Mouse (Mus musculus): ENCODE results near the gene Olfr913. TPM values are rescaled to one million over a fixed set of nuclear protein-coding genes. Genes with fewer than 3 reads are reported as not detected.

Gene Olfr913
- not detected for polyA plus RNA-seq (2014; fragmentation: Illumina TruSeq; extraction: RNeasy Lipid Tissue Mini Kit (QIAGEN cat#74804))

DNA sequence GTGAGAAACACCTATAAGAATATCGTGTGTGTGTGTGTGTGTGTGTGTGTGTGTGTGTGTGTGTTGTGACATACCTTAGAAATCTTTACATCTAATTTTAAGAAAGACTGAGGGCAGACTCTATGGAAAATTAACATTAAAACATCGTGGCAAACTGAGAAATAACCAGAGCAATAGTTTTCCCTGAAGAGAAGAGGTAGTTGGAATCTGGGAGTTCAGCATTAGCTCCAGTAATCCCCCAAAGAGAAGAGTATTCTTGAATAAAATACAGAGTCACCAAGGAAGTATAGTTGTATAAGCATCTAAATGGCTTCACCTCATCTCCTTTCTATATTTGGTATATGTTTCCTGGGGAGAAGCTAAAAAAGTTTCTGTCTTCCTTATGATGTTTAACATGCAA is at the start of gene Olfr913:
Olfr913 (plus strand) TSS at position 301 of the 400 bp plus-strand sequence.

DNA sequence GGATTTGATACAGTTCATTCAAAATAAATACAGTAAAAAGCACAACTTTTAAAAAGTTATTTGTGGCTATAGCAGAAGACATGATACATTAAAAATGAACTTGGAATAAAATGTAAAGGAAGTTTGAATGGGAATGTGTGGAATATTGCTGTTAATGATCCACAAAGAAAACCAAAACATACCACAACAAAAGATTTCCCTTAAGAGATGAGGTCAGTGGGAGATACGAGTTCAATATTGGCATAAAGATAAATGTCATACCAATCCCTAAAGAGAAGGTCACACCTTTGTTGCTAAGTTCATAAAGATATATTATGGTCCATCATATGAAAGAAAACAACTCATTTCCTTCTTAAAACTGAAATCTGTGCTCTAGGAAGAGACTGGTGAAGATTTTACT is 12.7 kb upstream of the Olfr913 start, which contains the start of gene Olfr912:
Olfr912 (plus strand) TSS at position 301 of the 400 bp plus-strand sequence.

DNA sequence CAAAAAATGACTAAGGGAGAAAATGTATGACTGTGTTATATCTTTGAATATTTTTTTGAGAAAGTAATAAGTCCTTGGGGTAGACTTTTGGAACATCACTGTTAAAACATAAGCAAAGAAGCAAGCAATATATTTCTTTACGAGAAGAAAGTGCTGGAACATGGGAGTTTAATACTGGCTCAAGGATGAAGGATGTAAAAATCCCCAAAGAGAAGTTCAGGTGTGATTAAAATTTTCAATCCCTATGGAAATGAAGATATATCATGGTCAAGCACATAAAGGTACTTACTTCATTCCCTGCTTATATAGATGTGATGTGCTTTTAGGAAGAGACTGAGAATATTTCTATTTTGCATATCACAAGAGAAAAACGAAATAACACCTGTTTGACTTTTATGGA is 12.2 kb downstream of the Olfr913 start, which contains the start of gene Olfr914:
Olfr914 (plus strand) TSS at position 301 of the 400 bp plus-strand sequence.

Other genes starting within 250 kb of the Olfr913 start
- gene Olfr898, start 244.3 kb upstream of the Olfr913 start, polyA plus RNA-seq (2014; fragmentation: Illumina TruSeq; extraction: RNeasy Lipid Tissue Mini Kit (QIAGEN cat#74804)): not detected
- not detected for gene Olfr250, start 225.9 kb upstream of the Olfr913 start, polyA plus RNA-seq (2014; fragmentation: Illumina TruSeq; extraction: RNeasy Lipid Tissue Mini Kit (QIAGEN cat#74804))
- not detected for gene Olfr251, start 215.7 kb upstream of the Olfr913 start, polyA plus RNA-seq (2014; fragmentation: Illumina TruSeq; extraction: RNeasy Lipid Tissue Mini Kit (QIAGEN cat#74804))
- gene Olfr147, start 191.1 kb upstream of the Olfr913 start, polyA plus RNA-seq (2014; fragmentation: Illumina TruSeq; extraction: RNeasy Lipid Tissue Mini Kit (QIAGEN cat#74804)): not detected
- gene Olfr901, start 163.3 kb upstream of the Olfr913 start, polyA plus RNA-seq (2014; fragmentation: Illumina TruSeq; extraction: RNeasy Lipid Tissue Mini Kit (QIAGEN cat#74804)): not detected
- not detected for gene Olfr902, start 145.1 kb upstream of the Olfr913 start, polyA plus RNA-seq (2014; fragmentation: Illumina TruSeq; extraction: RNeasy Lipid Tissue Mini Kit (QIAGEN cat#74804))
- not detected for gene Olfr904, start 129.6 kb upstream of the Olfr913 start, polyA plus RNA-seq (2014; fragmentation: Illumina TruSeq; extraction: RNeasy Lipid Tissue Mini Kit (QIAGEN cat#74804))
- gene Olfr905, start 121.7 kb upstream of the Olfr913 start, polyA plus RNA-seq (2014; fragmentation: Illumina TruSeq; extraction: RNeasy Lipid Tissue Mini Kit (QIAGEN cat#74804)): not detected
- gene Olfr906, start 105.7 kb upstream of the Olfr913 start, polyA plus RNA-seq (2014; fragmentation: Illumina TruSeq; extraction: RNeasy Lipid Tissue Mini Kit (QIAGEN cat#74804)): not detected
- gene Olfr907, start 97.0 kb upstream of the Olfr913 start, polyA plus RNA-seq (2014; fragmentation: Illumina TruSeq; extraction: RNeasy Lipid Tissue Mini Kit (QIAGEN cat#74804)): not detected
- gene Olfr911-ps1, start 71.2 kb upstream of the Olfr913 start, polyA plus RNA-seq (2014; fragmentation: Illumina TruSeq; extraction: RNeasy Lipid Tissue Mini Kit (QIAGEN cat#74804)): not detected
- not detected for gene Olfr910, start 54.9 kb upstream of the Olfr913 start, polyA plus RNA-seq (2014; fragmentation: Illumina TruSeq; extraction: RNeasy Lipid Tissue Mini Kit (QIAGEN cat#74804))
- not detected for gene Olfr912, start 12.6 kb upstream of the Olfr913 start, polyA plus RNA-seq (2014; fragmentation: Illumina TruSeq; extraction: RNeasy Lipid Tissue Mini Kit (QIAGEN cat#74804))
- not detected for gene Olfr914, start 12.3 kb downstream of the Olfr913 start, polyA plus RNA-seq (2014; fragmentation: Illumina TruSeq; extraction: RNeasy Lipid Tissue Mini Kit (QIAGEN cat#74804))
- gene Olfr916, start 67.1 kb downstream of the Olfr913 start, polyA plus RNA-seq (2014; fragmentation: Illumina TruSeq; extraction: RNeasy Lipid Tissue Mini Kit (QIAGEN cat#74804)): not detected
- gene Olfr917, start 73.1 kb downstream of the Olfr913 start, polyA plus RNA-seq (2014; fragmentation: Illumina TruSeq; extraction: RNeasy Lipid Tissue Mini Kit (QIAGEN cat#74804)): not detected
- gene Olfr918, start 81.8 kb downstream of the Olfr913 start, polyA plus RNA-seq (2014; fragmentation: Illumina TruSeq; extraction: RNeasy Lipid Tissue Mini Kit (QIAGEN cat#74804)): not detected
- gene Olfr919, start 110.9 kb downstream of the Olfr913 start, polyA plus RNA-seq (2014; fragmentation: Illumina TruSeq; extraction: RNeasy Lipid Tissue Mini Kit (QIAGEN cat#74804)): not detected
- 116 TPM for gene Vwa5a, start 125.5 kb downstream of the Olfr913 start, polyA plus RNA-seq (2014; fragmentation: Illumina TruSeq; extraction: RNeasy Lipid Tissue Mini Kit (QIAGEN cat#74804))
- 0.80 TPM for gene Olfr920, start 159.5 kb downstream of the Olfr913 start, polyA plus RNA-seq (2014; fragmentation: Illumina TruSeq; extraction: RNeasy Lipid Tissue Mini Kit (QIAGEN cat#74804))
- gene Olfr921, start 180.3 kb downstream of the Olfr913 start, polyA plus RNA-seq (2014; fragmentation: Illumina TruSeq; extraction: RNeasy Lipid Tissue Mini Kit (QIAGEN cat#74804)): not detected
- not detected for gene Olfr922, start 221.9 kb downstream of the Olfr913 start, polyA plus RNA-seq (2014; fragmentation: Illumina TruSeq; extraction: RNeasy Lipid Tissue Mini Kit (QIAGEN cat#74804))
- not detected for gene Olfr923, start 233.8 kb downstream of the Olfr913 start, polyA plus RNA-seq (2014; fragmentation: Illumina TruSeq; extraction: RNeasy Lipid Tissue Mini Kit (QIAGEN cat#74804))